Mouse (Mus musculus) retina, postnatal 7 days (tissue): Measurements from ENCODE around the gene Hs6st3.
"Not testable (repeated sequence)": the region's sequence is repeated elsewhere in the genome, so short reads cannot be mapped to it uniquely, and the experiment has no call there.

Experiments
- DNase-seq: peaks from one replicate; pipeline ENCODE4 v3.0.0-alpha.2; 2012; ENCODE audit warnings: low read depth, low spot score

Hs6st3 gene

DNA sequence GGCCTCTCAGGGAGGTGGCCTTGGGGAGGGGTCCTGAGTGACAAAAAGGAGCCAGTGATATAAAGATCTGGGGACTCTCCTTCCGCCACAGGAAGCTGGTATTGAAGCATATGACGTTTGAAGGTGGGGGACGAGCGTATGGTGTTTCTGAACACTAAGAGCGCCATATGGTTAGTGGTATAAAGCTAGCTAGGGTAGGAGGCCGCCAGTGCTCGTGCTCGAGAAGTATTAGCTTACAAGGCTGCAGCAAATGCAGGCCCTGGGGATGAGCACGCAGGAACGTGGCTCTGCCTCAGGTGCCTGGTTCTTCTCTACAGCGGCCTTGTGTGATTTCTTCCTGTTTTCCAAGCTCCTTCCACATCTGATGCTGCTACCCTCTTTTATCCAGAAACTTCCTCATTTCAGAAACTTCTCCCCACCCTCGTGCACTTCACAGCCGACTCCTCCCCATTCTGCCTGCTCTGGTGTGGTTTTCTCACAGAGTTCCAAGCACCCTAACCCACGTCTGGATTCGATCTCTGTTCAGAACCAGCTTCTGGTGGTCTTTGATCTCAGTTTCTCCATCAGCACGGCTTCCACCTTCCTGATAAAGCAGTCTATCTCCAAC is 110.0 kb downstream of the Hs6st3 start:
- no peak for DNase-seq

DNA sequence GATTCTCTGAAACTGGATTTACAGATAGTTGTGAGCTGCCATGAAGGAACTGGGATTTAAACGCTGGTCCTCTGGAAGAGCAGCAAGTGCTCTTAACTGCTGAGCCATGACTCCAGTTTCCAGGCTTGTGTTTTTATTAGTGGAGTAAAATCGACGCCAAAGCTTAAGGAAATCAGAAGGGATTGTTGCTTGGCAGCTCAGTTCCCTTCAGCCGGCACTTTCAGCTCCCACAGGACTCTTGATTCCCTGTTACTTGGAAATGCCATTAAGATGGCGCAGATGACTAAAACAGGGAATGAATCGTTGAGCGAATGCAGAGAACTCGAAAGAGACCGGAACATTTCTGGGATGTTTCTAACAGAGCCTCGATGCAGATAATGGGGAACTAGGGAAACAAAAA is 112.2 kb downstream of the Hs6st3 start:
- no peak for DNase-seq

DNA sequence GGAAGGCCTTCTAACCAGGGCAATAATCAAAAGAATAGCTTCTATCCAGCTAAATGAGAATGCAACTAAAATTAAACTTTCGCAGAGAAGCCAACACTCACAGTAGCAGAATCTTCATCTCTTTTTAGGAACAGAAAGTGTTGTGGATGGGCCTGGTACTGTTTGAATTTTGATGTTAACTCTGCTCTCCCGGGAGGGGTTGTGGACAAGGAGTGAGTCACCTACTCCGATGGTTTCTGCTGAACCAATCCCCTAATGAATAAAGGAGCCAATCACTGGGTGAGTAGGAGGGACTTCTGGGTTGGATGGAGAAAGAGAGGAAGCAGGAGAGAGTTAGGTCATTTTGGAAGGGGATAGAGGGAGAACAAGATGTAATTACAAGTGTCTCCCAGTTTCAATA is 117.3 kb downstream of the Hs6st3 start:
- DNase-seq = no peak

DNA sequence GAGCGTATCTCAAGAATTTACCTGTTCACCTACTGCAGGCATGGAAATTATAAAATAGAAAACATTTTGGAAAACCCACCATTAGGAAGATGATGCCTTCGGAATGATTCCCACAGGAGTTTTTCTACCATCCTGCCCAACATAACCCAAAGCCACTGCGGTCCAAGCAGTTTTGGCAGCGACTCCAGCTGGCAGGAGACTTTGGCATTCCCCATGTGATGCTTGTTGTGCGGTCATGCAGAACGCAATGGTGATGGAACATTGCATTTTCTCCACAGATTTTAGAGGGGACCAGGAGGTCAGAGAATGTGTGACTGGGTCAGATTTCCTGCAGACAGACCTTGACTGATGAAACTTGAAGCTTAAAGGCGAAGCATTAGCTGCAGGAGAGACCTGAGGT is 118.9 kb downstream of the Hs6st3 start:
- DNase-seq = no peak

DNA sequence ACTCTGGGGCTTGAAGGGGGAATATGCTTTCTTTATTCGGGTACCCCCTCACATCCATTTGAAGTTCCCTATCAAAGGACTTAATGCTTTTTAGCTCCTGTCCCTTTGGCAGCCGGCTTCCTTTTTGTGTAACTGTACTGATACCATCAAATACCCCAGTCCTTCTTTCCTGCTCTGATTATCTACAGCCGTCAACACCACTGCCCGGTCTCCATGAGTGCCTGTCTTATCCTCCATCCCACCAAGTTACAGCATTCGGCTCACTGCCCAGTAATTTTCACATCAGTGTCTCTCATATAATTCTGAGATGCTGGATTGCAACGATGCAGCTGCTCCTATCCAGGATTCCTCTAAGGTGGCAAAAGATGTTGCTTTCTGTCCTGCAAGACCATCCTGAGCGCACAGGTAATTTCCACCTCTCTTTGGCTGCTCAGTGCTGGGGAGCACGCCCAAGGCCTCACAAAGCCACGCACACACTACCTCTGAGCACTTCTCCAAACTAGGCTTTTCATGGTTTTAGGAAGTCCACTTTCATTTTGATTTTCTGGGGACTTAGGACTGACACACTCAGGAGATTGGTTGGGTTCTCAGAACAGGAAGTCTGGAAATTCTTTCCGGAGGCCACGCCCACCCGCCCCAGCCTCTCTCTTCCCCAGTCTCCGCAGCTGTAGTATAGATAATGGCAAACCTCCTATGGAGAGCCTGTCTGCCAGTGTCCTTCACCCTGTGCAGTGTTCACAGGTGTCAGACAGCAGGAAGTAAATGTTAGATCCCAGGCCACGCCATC is 122.2 kb downstream of the Hs6st3 start:
- no peak for DNase-seq

GRCm38 (mm10) chr14:119266334-119266733 is 128.2 kb downstream of the Hs6st3 start:
- DNase-seq = no peak

- DNase-seq = no peak
Measured at GRCm38 (mm10) chr14:119273088-119273487, 134.9 kb downstream of the Hs6st3 start.

- not testable (repeated sequence) for DNase-seq
Measured at GRCm38 (mm10) chr14:119278156-119278555, 140.0 kb downstream of the Hs6st3 start.

DNA sequence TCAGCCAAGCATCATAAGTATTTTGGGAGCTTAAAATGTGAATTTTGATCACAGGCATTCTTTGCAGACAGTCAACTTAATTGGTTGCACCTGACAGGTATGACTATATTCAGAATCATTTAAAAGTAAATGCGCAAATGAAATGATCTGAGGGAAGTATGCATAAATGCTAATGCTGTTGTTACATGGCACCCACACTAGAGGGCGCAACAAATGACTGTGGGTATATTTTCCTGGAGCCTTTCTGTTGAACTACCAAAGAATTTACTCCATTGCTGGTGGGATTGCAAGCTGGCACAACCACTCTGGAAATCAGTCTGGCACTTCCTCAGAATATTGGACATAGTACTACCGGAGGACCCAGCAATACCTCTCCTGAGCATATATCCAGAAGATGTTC is 145.8 kb downstream of the Hs6st3 start:
- DNase-seq = no peak

- DNase-seq = no peak
Measured at GRCm38 (mm10) chr14:119289668-119290067, 151.5 kb downstream of the Hs6st3 start.

DNA sequence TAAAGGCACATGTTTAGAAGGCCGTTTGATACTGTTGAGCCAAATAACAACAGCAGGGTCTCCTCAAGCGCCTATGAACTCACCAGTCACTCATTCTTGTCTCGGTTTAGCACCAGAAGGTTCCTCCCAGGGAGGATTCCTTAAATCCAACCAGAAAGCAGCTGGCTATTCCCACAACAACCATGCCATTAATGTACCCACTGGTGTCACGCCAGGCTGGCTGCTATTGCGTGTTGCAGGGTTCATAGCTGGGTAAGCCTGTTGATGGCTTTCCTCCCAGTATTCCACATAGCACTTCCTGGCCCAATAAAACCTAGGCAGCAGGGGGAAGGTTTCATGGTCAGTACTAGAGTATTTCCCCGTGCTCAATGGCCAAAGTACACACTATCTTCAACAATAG is 155.9 kb downstream of the Hs6st3 start:
- DNase-seq = no peak

DNA sequence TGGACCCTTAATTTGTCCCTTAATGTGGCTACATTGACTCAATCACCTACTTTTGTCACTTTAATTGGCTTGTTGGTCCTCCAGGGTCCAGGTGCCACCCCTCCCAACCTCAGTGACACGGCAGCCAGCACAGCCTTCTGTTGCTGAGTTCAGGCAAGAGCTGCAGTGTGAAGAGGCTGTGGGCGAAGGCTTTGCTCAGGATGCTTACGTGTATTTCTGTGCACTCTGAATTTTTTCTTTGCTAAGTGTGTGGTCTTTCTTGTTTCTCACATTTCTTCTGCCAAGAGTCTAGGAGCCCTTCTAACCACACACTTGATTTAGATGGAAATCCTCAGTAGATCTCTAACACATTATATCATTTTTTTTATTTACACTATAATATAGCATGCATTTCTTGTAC is 168.3 kb downstream of the Hs6st3 start:
- DNase-seq = no peak

DNA sequence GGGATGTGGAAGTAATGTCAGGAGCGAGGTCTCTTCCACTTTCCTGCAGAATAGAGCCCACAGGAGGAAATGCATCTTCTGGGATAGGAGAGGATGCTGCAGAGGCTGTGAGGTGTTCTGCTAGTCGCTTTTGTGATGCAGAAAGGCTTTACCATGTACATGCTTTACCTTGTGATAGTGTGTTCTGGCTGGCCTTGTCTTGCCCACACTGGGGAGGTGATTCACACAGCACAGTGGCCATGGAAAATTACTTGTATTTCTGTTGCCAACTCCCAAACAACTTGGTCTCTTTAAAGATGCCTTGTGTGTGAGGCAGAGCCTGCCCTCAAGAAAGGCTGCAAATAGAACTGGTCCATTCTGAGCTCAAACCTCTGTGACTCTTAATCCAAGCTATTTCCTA is 180.2 kb downstream of the Hs6st3 start:
- DNase-seq = no peak

DNA sequence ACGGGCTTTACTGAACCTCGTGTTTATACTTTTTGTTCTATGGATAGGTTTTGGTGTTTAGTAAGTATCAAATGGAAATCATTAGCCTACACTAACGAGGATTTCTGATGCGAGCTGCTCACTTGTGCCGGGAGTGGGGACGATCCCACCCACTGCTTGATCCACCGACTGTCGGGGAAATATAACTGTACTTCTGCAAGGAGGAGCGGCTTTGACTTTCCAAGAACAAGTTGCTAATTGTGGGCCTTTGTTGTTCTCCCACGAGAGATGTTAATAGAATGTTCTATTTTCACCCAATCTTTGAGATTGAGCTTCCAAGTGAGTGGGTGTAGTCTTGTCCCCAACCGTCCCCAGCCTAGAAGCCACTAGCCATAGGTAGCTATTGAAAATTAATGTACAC is 209.1 kb downstream of the Hs6st3 start:
- DNase-seq = no peak

- no peak for DNase-seq
Measured at GRCm38 (mm10) chr14:119361414-119361813, 223.3 kb downstream of the Hs6st3 start.

GRCm38 (mm10) chr14:119367866-119368425 is 229.8 kb downstream of the Hs6st3 start:
- no peak for DNase-seq

- DNase-seq = no peak
Measured at GRCm38 (mm10) chr14:119369274-119369673, 231.1 kb downstream of the Hs6st3 start.

DNA sequence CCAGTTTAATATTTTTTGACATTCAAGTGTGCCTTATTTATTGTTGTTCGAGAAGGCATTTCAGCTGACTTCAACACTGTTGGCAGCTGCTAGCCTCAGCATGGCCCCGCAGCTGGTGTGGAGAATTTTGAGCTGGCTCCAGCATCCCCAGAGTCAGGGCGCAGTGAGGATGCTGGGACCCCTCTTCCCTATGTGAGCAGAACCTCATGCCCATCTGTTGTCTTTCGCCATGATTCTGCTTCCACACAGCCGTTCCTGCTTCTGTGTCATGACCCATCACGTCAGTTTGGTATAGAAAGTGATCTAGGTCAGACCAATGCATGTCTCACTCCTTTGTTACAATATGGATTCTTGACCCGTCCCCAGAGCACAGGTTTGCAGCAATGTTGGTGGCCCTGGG is 231.9 kb downstream of the Hs6st3 start:
- no peak for DNase-seq

GRCm38 (mm10) chr14:119379303-119379702 is 241.2 kb downstream of the Hs6st3 start:
- no peak for DNase-seq

- no peak for DNase-seq
Measured at GRCm38 (mm10) chr14:119401618-119402017, 263.5 kb downstream of the Hs6st3 start.

DNA sequence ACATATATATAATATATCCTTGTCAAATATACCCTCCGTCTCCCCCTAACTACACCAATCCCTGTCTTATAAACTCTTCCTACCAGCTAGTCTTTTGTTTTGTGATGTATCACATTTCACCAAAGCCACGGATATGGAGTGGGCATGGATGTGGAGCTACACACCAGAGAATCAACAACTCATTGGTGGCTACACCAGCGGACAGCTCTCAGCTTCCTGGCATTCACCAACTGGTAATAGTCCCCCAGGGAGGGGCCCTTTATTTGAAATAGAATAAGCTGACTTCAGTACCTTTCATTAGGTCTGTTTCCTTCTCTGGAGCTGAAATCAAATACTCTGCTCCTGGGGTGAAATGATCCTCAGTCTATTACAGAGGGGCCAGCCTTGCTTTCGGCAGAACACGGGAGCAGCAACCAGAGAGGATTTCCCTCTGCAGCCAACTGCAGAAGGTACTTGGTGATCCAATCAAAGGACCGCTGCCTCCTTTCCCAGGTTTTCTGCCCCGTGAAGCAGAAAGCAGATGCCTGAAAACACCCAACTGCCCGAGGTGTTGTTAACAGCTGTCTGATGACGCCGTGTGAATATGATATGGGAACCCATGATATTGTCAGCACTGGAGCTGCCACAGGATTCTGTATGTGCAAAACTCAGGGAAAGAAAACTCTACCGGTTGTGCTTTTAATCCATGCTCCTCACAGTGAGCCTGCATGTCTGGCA is 271.4 kb downstream of the Hs6st3 start:
- DNase-seq = no peak

DNA sequence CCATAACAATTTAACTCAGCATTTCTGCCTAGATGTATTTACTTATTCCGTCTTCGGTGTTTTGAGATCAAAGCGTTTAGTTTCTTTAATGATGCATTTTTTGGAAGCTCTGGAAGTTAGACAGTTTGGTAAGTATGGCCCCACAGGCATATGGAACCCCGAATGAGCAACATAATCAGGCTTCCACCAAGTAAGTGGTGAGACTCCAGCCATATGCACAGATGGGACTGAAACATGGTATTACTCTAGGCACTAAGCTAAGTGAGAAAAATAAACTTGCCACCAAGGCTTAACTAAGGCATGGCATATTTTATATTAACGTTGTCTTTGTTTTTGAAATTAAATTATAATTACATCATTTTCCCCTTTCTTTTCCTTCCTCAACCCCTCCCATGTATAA is 284.8 kb downstream of the Hs6st3 start:
- no peak for DNase-seq
